Mouse (Mus musculus) kidney, embryonic 16.5 days (tissue): ENCODE results near the gene Cgref1. TPM values are rescaled to one million over a fixed set of nuclear protein-coding genes. Genes with fewer than 3 reads are reported as not detected.

Experiments
- ATAC-seq: fragments of 200-750 bp; cut with Nextera tagmentation; 2 replicates; pipeline ENCODE4 v1.8.0; 2017; ENCODE audit warnings: moderate TSS enrichment; ENCODE audit not compliant: low FRiP score, low TSS enrichment
- H3K27ac ChIP-seq: fragments of 300-500 bp; sonication (generic); 2 replicates; pipeline ENCODE4 v1.5.1; 2014; ENCODE audit warnings: low read length
- H3K27me3 ChIP-seq: fragments of 300-500 bp; sonication (generic); 2 replicates; pipeline ENCODE4 v1.6.1; 2014; ENCODE audit warnings: low read length, control low read depth, mixed read lengths; ENCODE audit not compliant: insufficient read depth
- H3K36me3 ChIP-seq: fragments of 300-500 bp; sonication (generic); 2 replicates; pipeline ENCODE4 v1.6.1; 2014; ENCODE audit warnings: low read length, control low read depth, mixed read lengths; ENCODE audit not compliant: insufficient read depth
- H3K4me1 ChIP-seq: fragments of 300-500 bp; sonication (generic); 2 replicates; pipeline ENCODE4 v1.6.1; 2014; ENCODE audit warnings: low read length, control low read depth, mixed read lengths; ENCODE audit not compliant: insufficient read depth
- H3K4me2 ChIP-seq: fragments of 300-500 bp; sonication (generic); replicated peaks from 2 replicates; pipeline ENCODE4 v1.6.1; 2014; ENCODE audit warnings: low read depth, low read length
- H3K4me3 ChIP-seq: fragments of 300-500 bp; sonication (generic); 2 replicates; pipeline ENCODE4 v1.5.1; 2014; ENCODE audit warnings: mild to moderate bottlenecking, low read length
- H3K9ac ChIP-seq: fragments of 300-500 bp; sonication (generic); replicated peaks from 2 replicates; pipeline ENCODE4 v1.6.1; 2014; ENCODE audit warnings: low read length
- H3K9me3 ChIP-seq: fragments of 300-500 bp; sonication (generic); 2 replicates; pipeline ENCODE4 v1.6.1; 2016; ENCODE audit warnings: low read length, control low read depth
- WGBS: fragments of 180-500 bp; shearing (Covaris S2); extraction: QIAGEN DNeasy Blood & Tissue Kit; methylation state at CpG from one replicate; pipeline ENCODE4 v1.1.7; 2014; 5-methylcytosine and 5-hydroxymethylcytosine counted together
- polyA plus RNA-seq: library from polyadenylated mRNA; unstranded; fragments of >200 nt; fragmentation: Nextera tagmentation; extraction: Ambion mirVana; gene quantifications from 2 replicates; pipeline ENCODE4 v1.2.1, GENCODE M21; 2015

The Cgref1 gene
- polyA plus RNA-seq, 1 experiment from 2014 or later = 20.3 TPM

DNA sequence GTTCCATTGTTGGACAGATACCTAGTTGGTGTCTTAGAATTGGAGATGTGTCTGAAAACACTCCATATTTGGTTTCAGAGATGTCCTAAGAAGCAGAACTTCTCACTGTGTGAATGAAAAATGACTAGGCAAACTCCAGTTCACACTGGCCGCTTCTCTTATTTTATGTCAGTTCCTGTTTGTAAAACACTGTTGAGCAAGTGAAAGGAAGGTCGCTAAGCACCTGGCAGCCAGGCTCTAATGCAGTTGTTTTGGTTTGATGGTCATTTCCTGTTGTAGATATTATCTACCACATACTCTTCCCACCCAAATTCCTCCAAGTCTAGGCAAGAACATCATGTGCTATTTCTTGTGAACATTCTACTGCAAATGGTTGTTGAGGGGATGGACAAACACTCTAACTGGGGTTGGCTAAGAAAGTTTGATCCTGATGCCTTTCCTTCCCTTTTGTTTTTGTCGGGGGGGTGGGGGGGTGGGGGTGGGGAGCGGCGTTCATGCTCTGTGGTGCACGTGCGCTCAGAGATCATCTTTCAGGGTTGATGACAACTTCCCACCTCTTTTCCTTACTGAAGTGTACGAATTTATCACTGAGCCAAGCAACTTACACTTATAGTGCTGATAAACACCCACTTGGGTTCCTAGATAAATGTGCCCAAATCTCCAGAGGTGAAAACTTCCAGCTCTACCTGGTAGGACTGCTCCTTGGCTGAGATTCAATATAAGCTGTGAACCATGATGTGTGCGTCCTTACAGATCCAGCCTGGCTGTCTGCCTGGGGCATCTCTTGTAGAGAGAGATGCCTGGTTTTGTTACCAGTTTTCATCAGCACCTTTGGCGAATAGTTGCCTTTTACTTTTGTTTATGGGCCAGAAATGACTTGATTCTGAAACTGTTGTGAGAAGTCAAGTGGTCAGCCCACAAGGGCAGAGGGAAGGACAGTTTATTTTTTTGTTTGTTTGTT, 16.4 kb upstream of the Cgref1 start:
- no peaks in the 10 kb centered on the region for H3K27me3 ChIP-seq
- H3K4me3 ChIP-seq = no peak overlapping the region
- no peak overlapping the region for H3K4me2 ChIP-seq
- WGBS = 56% methylated on average over 10 of the region's 10 CpGs
- H3K27ac ChIP-seq = 0 out of 2 replicates have a peak overlapping the region, but pooled peaks have one; percentile 24
- H3K9ac ChIP-seq = no peak overlapping the region
- H3K9me3 ChIP-seq = no peaks in the 10 kb centered on the region
- peaks cover 15% of the 10 kb centered on the region for H3K36me3 ChIP-seq
- peaks cover 28% of the 10 kb centered on the region for H3K4me1 ChIP-seq
- no peak for ATAC-seq

DNA sequence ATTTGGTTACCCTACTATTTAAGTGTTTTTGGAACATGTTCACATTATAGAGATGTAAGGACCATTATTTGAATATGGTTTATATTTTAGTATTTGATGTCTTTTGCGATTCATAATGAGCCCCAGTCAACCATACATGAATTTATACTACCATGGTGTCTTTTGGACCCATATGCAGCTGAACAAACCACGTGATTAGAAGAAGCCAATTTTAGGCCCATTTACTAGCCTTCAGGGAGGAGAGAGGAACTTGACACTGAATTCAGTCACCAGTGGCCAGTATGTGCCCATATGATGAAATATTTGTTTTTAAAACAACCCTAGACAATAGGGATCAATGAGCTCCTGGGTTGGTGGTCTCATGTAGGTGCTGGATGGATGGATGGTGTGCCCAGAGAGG, 15.4 kb upstream of the Cgref1 start:
- Histone ChIP-seq H3K9me3 (no peaks in the 10 kb centered on the region), H3K27ac (0 out of 2 replicates have a peak overlapping the region, but pooled peaks have one; percentile 24), H3K36me3 (peaks cover 18% of the 10 kb centered on the region), H3K4me2 (peak overlapping the region; percentile 89), H3K9ac (no peak overlapping the region; the same call in 1 of the 2 replicates), H3K27me3 (no peaks in the 10 kb centered on the region), H3K4me3 (peak overlapping the region; percentile 85), H3K4me1 (peaks cover 28% of the 10 kb centered on the region)
- 83% methylated on average over 2 of the region's 2 CpGs for WGBS
- ATAC-seq = no peak

DNA sequence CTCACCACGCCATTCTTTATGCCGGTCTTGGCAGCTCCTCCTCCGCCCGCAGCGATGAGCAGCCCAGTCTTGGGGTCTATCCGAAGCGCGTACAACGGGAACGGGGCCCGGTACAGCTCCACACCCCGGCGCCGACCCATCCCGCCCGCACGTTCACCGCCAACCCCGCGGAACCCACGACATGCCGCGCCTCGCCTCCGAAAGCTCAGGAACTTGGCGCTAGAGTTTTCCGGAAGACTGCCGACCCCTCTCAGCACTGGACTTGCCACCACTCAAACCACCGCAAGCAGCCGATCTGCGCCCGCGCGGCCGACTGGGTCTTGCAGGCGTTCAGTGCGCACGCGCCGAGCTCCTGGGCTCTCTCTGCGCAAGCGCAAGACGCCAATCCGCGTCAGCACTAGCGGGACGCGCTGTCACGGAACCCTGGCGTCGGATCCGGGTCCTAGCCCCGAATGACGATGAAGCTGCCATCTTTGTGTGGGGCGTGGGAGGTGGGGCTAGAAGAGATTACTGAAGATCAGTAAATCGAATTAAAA, 14.6 kb upstream of the Cgref1 start, which contains the start of gene Preb:
Preb (minus strand) TSS at position 396 of the 536 bp plus-strand sequence.
- Histone ChIP-seq H3K27ac (peak within 1 kb of the TSS; percentile 92), H3K4me1 (peaks cover 28% of the 10 kb centered on the region), H3K9me3 (no peaks in the 10 kb centered on the region), H3K36me3 (peaks cover 26% of the 10 kb centered on the region), H3K4me3 (peak within 1 kb of the TSS; percentile 85), H3K27me3 (no peaks in the 10 kb centered on the region), H3K9ac (peak within 1 kb of the TSS; percentile 93), H3K4me2 (peak within 1 kb of the TSS; percentile 89)
- 0% methylated on average over 56 of the region's 56 CpGs for WGBS
- ATAC-seq = peak; percentile 92

DNA sequence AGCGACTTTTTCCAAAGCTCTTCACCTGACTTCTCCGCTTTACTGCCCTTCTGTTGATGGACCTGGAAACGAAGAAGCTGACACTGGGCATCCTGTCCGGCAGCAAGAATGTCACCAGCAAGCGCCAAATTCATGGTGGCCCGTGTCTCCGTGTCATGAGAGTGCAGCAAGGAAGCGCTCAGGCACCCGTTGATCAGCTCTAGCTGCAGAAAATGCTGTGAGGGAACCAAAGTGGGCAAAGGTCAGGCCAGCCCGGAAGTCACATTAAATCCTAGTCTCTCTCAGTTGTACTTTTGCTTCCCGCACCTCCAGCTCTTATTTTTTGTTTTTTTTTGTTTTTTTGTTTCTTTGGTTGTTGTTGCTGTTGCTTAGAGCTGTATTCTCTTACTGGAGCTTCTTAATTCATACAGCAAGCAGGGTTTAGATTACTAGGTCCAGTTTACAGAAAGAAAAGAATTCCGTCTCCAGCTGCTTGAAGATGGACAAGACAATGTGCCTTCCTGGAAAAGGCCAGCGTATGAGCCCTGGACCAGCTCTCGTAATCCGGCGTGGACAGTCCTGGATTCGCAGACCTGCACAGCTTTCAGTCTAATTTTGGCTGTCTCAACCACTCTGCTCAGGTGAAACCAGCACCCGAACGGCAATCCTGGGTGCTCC, 13.9 kb upstream of the Cgref1 start:
- Histone ChIP-seq H3K27ac (peak overlapping the region; percentile 92), H3K27me3 (no peaks in the 10 kb centered on the region), H3K4me2 (peak overlapping the region; percentile 89), H3K4me1 (peaks cover 28% of the 10 kb centered on the region), H3K9ac (peak overlapping the region; percentile 93), H3K36me3 (peaks cover 33% of the 10 kb centered on the region), H3K9me3 (no peaks in the 10 kb centered on the region), H3K4me3 (peak overlapping the region; percentile 85)
- no peak for ATAC-seq
- 17% methylated on average over 19 of the region's 19 CpGs for WGBS

DNA sequence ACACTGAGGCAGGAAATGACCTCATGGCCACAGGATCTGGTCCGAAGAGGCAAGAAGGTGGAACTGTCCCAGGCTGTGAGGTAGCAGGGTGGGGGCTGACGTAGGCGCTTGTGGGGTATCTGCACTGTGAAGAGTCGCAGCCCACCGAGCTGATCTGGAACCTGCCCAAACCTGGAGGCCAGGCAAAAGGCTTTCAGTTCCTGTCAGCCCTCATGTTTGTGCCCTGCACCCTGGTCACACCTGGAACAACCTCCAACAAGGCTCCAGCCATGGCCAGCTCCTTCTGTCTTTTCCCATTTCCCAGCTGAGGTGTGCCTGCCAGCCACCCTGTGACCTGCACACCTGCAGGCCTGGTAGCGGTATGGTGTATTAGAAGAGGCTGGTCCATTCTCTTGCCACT, 12.5 kb upstream of the Cgref1 start:
- Histone ChIP-seq H3K27me3 (no peaks in the 10 kb centered on the region), H3K36me3 (peaks cover 47% of the 10 kb centered on the region), H3K4me3 (no peak overlapping the region), H3K4me1 (peaks cover 28% of the 10 kb centered on the region), H3K9me3 (no peaks in the 10 kb centered on the region), H3K27ac (no peak overlapping the region), H3K4me2 (peak overlapping the region; percentile 89; the same call in 1 of the 2 replicates), H3K9ac (peak overlapping the region; percentile 31; the same call in 1 of the 2 replicates)
- 90% methylated on average over 6 of the region's 6 CpGs for WGBS
- no peak for ATAC-seq

DNA sequence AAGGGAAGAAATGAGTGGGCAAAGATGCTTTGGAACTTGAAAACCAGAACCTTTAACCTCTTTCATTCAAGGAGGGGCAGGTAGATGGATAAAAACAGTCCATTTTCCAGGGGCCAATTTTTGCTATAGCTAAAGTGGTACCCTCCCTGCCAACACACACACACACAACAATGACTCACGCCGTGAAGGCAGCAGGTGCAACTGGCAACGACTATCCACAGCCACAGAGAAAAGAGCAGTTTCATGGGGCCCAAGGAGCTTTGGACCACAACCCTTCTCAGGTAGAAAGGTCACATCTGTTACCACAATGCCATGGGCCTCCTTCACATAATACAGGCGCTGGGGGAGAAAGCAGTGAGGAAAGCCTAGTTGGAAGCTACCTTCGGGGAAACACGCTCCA, 10.4 kb upstream of the Cgref1 start:
- Histone ChIP-seq H3K4me3 (no peak overlapping the region), H3K4me2 (no peak overlapping the region), H3K36me3 (peaks cover 58% of the 10 kb centered on the region), H3K9ac (no peak overlapping the region), H3K9me3 (no peaks in the 10 kb centered on the region), H3K4me1 (peaks cover 28% of the 10 kb centered on the region), H3K27me3 (no peaks in the 10 kb centered on the region), H3K27ac (no peak overlapping the region)
- ATAC-seq = no peak
- 90% methylated on average over 6 of the region's 6 CpGs for WGBS

DNA sequence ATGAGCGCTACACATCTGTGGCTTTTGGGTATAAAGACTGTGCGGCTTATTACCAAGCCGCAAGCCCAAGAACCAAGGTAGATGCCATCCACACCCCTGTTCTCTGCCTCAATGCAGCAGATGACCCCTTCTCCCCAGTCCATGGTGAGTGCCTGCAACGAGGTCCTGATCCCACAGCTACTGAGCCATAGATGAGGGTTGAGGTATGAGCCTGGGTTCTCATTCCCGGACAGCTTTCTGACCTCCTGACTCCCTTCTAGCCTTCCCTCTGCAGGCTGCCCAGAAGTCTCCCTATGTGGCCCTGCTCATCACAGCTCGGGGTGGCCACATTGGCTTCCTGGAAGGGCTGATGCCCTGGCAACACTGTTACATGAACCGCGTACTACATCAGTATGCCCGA, 9.2 kb upstream of the Cgref1 start:
- 93% methylated on average over 9 of the region's 9 CpGs for WGBS
- H3K4me2 ChIP-seq = no peak overlapping the region
- no peak overlapping the region for H3K9ac ChIP-seq
- no peak for ATAC-seq
- peaks cover 32% of the 10 kb centered on the region for H3K4me1 ChIP-seq
- H3K9me3 ChIP-seq = no peaks in the 10 kb centered on the region
- no peak overlapping the region for H3K27ac ChIP-seq
- H3K36me3 ChIP-seq = peaks cover 58% of the 10 kb centered on the region
- no peak overlapping the region for H3K4me3 ChIP-seq
- no peaks in the 10 kb centered on the region for H3K27me3 ChIP-seq

DNA sequence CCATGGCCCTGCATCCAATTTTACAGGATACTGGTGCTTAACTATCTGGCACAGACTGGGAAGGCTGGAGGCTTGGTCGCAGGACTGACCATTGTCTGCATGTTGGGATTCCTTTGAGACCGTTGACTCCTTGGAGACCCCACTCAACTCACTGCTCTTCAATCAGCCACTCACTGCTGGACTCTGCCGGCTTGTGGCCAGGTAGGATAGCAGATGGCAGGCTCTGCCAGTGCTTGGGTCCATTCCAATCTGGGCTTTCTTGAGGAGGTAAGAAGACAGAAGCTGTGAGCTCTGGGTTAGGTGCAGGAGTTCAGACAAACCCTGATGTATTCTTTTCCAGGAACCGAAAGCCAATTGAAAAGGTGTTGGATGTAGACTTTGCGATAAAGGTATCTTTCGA, 8.7 kb upstream of the Cgref1 start:
- no peak overlapping the region for H3K4me3 ChIP-seq
- H3K27me3 ChIP-seq = no peaks in the 10 kb centered on the region
- H3K9ac ChIP-seq = no peak overlapping the region
- H3K9me3 ChIP-seq = no peaks in the 10 kb centered on the region
- ATAC-seq = no peak
- 97% methylated on average over 6 of the region's 6 CpGs for WGBS
- H3K4me1 ChIP-seq = peaks cover 34% of the 10 kb centered on the region
- peaks cover 58% of the 10 kb centered on the region for H3K36me3 ChIP-seq
- H3K27ac ChIP-seq = no peak overlapping the region
- no peak overlapping the region for H3K4me2 ChIP-seq

DNA sequence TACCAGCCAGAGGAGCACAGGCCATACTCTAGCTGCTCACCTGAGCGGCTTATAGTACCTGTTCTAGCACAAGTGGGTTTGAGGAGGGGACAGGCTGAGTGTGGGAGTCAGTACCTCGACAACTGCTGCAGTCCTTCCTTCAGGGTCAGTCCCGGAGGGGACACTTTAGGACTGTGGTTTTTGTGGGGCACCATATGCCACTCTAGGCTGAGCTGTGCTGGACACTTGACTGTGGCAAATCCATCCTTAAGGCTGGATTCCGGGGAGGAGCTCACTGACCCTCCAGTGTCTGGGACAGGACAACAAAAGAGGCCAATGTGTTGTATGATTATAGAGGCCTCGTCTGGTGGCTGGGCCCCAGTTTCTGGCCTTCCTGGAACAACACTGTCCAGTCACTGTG, 7.2 kb upstream of the Cgref1 start:
- Histone ChIP-seq H3K4me2 (no peak overlapping the region), H3K4me3 (no peak overlapping the region), H3K9ac (no peak overlapping the region), H3K9me3 (no peaks in the 10 kb centered on the region), H3K36me3 (peaks cover 46% of the 10 kb centered on the region), H3K4me1 (peaks cover 24% of the 10 kb centered on the region), H3K27me3 (no peaks in the 10 kb centered on the region), H3K27ac (no peak overlapping the region)
- 88% methylated on average over 5 of the region's 5 CpGs for whole genome bisulfite sequencing
- ATAC-seq = no peak
